Mouse (Mus musculus) megakaryocyte-erythroid progenitor cell, adult 5-6 weeks (primary cell): ENCODE measurements around the gene Prl3d1. TPM values are rescaled to one million over a fixed set of nuclear protein-coding genes. Genes with fewer than 3 reads are reported as not detected.
"Not testable (repeated sequence)": the region's sequence is repeated elsewhere in the genome, so short reads cannot be mapped to it uniquely, and the experiment has no call there.

Source experiments
- ATAC-seq: replicated peaks from 2 replicates; pipeline ENCODE4 v1.8.0; 2016; ENCODE audit warnings: mild to moderate bottlenecking, inconsistent platforms; ENCODE audit not compliant: severe bottlenecking, poor library complexity, low FRiP score, low TSS enrichment
- total RNA-seq, 2 experiments: library from RNA; stranded (forward) in 1 of 2; stranded (reverse) in 1 of 2; fragments of 200-1000, 215-1000 nt in 1 of 2; fragments of >200 nt in 1 of 2; fragmentation: Nextera tagmentation in 1 of 2; gene quantifications; 2 replicates each; pipeline ENCODE4 v1.2.3; 2014 to 2017

Gene Prl3d1
- total RNA-seq (2014; fragmentation: Nextera tagmentation) (not detected in 2 replicates), total RNA-seq (2017) (not detected in 2 replicates)

DNA sequence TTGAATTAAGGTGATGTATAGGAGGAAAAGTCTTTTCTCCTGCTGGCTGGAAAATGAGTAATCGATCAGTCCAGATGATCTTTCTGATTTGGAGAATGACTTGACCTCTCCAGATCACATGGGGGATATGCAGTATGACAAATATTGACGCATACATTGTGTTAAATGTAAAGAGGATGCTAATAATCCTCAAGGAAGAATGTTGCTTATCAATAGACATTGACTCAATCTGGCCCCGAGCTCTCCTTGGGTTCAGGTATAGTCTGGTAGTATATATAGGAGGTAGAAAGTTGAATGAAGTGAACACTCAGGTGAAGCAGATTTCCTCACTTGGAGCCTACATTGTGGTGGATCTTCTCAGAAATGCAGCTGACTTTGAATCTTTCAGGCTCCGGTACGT, at the start of gene Prl3d1:
Prl3d1 (plus strand) TSS at position 301 of the 400 bp plus-strand sequence.
- not testable (repeated sequence) for ATAC-seq

GRCm38 (mm10) chr13:27057270-27057669, 36.7 kb upstream of the Prl3d1 start, which contains the start of gene Prl:
TSS of gene Prl (plus strand) at chr13:27057570.
- no peak for ATAC-seq

DNA sequence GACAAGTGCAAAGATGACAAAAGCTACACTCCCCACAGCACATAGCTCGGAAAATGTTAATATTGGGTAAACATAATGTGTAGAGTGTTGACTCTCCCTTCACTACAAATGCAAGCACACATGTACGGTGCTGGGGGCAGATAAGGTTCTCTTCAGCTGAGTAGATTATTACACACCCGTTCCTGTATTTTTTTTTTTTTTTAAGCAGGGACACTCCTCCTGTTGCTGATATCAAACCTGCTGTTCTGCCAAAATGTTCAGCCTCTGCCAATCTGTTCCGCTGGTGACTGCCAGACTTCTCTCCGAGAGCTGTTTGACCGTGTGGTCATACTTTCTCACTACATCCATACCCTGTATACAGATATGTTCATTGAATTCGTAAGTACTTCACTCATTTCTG, 34.8 kb upstream of the Prl3d1 start:
- ATAC-seq, result no peak

GRCm38 (mm10) chr13:27121398-27121797, 27.4 kb downstream of the Prl3d1 start, which contains the start of gene Prl3d2:
TSS of gene Prl3d2 (plus strand) at chr13:27121698.
- not testable (repeated sequence) for ATAC-seq

- ATAC-seq, result no peak
These were observed 54.3 kb downstream of the Prl3d1 start for GRCm38 (mm10) chr13:27148264-27148663.

Other genes with a start within 250 kb of the Prl3d1 start
- gene Prl, start 36.6 kb upstream of the Prl3d1 start, total RNA-seq (2014; fragmentation: Nextera tagmentation), result not detected in 2 replicates
- not detected in 2 replicates for gene Prl, start 36.6 kb upstream of the Prl3d1 start, total RNA-seq (2017)
- gene Prl3d2, start 27.5 kb downstream of the Prl3d1 start, total RNA-seq (2014; fragmentation: Nextera tagmentation), result not detected in 2 replicates
- gene Prl3d2, start 27.5 kb downstream of the Prl3d1 start, total RNA-seq (2017), result not detected in 2 replicates
- not detected in 2 replicates for gene Prl3d3, start 62.6 kb downstream of the Prl3d1 start, total RNA-seq (2014; fragmentation: Nextera tagmentation)
- gene Prl3d3, start 62.6 kb downstream of the Prl3d1 start, total RNA-seq (2017), result not detected in 2 replicates
- not detected in 2 replicates for gene Prl3c1, start 102.5 kb downstream of the Prl3d1 start, total RNA-seq (2014; fragmentation: Nextera tagmentation)
- not detected in 2 replicates for gene Prl3c1, start 102.5 kb downstream of the Prl3d1 start, total RNA-seq (2017)
- not detected in 2 replicates for gene Prl3b1, start 147.7 kb downstream of the Prl3d1 start, total RNA-seq (2014; fragmentation: Nextera tagmentation)
- gene Prl3b1, start 147.7 kb downstream of the Prl3d1 start, total RNA-seq (2017), result not detected in 2 replicates
- gene Prl3a1, start 165.2 kb downstream of the Prl3d1 start, total RNA-seq (2014; fragmentation: Nextera tagmentation), result not detected in 2 replicates
- gene Prl3a1, start 165.2 kb downstream of the Prl3d1 start, total RNA-seq (2017), result not detected in 2 replicates
- not detected in 2 replicates for gene Prl6a1, start 218.4 kb downstream of the Prl3d1 start, total RNA-seq (2014; fragmentation: Nextera tagmentation)
- gene Prl6a1, start 218.4 kb downstream of the Prl3d1 start, total RNA-seq (2017), result not detected in 2 replicates